Mouse (Mus musculus): ENCODE results near the gene Klhdc7a.

The Klhdc7a gene

DNA sequence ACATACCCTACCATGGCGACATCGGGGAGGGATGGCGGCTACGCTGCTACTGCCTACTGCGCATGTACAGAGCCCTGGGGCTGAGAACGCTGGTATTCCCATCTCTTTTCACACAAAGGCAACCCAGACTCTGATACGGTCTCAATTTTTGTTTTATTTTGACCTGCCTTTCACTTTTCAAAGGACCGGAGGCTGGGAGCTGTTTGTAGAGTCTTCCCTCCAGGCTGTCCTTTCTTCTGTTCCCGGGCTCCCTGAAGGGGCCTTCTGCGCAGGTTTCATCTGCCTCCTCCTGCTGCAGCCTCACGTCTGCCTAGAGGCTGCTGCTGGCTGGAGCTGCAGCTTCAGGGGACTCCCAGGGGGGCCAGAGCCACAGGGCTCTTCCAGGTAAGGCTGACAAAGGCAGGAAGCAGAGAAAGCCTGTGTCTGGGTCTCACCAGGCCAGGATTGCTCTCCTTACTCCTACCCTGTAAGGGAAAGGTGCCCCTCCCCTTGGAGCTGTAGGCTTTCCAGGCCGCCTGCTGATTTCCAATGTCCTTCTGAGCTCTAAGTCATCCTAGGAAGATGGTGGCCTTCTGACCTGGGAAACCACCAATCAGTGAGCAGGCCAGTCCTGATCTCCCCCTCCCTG is 7.6 kb downstream of the Klhdc7a start:
- no peak for DNase-seq

DNA sequence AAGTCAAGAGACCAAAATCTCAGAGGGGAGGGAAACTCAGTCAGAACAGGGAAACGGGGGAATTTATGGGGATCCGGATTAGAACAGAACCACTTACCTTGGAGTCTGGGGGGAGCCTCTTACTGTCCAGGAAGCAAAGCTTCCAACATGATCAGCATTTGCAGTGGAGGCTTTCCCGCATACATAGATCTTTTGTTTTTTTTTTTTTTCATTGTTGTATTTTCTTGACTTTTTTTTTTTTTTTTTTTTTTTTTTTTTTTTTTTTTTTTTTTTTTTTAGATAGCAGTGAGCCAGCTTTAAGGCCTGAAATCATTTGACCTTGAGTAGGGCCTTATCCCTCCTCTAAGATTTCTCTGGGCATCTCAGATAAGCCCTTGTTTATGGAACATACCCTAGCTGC is 8.6 kb downstream of the Klhdc7a start:
- no peak for DNase-seq

DNA sequence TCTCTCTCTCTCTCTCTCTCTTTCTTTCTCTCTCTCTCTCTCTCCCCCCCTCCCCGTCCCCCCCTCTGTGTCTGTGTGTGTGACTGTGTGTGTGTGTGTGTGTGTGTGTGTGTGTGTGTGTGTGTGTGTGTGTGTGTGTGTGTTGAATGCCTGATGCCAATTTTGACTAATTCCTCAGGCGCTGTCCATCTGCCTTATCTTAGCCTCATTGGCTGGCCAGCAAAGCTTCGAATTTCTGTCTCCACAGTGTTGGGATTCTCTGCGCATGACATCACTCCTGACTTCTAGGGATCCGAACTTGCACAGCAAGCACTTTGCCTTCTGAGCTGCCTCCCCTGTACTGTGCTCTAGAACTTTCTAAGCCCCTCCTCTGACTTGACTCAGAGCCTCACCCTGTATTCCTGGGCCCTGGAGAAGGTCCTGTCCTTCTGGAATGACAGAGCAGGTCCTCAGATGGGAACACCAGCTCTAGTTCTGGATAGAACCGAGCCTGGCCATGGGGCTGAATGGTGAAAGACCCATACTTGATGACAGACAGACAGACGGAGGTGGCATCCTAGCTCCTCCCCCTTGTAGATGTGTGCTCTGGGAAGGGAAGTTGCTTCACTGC is 16.8 kb downstream of the Klhdc7a start:
- DNase-seq, result no peak

DNA sequence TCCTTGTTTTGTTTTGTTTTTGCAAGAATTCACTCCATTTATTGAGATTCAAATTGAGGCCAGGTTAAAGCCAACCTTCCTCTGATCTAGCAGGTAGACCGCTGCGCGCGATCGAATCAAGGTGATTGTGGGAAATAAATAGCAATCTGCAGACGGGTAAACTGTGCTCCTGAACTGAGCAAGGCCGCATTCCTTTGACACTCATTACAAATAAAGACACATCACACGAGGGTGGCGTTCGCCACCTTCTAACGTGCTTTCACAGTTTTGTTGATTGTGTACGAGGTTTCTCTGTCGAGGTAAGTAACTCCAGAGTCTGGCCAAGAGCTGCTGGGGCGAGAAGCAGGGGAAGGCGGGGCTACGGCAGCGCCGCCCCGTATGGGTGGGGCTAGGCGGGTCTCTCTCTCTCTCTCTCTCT is 17.4 kb downstream of the Klhdc7a start:
- DNase-seq, result peak; percentile 30 to 44

DNA sequence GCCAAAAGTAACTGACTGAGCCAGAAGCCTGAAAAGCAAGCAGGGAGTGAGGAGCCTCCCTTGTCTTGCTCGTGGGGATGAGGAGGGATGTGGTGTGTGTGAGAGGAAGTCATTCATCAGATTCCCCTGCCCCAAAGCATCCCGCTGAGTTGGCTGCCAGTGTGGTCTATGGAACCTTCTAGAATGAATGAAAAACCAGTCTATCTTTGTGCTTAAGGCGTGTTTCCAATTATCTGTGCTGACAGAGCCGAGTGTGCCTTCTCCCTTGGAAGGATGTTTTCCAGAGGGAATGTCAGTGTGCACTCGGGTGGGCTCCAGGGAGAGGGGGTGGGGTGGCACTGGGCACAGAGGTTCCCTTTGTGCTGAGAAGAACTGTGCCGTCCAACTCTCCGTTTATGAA is 19.2 kb downstream of the Klhdc7a start:
- DNase-seq, result no peak

DNA sequence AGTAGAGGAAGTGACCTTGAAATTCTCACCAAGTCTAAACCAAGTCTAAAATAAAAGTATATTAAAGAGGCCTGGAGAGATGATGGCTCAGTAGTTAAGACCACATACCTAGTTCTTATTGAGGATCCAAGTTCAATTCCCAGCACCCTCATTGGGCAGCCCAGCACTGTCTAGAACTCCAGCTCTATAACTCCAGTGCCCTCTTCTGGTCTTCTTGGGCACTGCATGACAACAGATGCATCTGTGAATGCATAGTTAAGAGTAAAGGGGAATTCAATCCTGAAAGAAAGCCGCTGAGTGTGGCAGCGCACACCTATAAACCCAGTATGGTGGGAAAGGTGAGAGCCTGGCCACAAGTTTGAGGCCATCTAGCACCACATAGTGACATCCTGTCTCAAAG is 20.5 kb downstream of the Klhdc7a start:
- DNase-seq, result no peak

DNA sequence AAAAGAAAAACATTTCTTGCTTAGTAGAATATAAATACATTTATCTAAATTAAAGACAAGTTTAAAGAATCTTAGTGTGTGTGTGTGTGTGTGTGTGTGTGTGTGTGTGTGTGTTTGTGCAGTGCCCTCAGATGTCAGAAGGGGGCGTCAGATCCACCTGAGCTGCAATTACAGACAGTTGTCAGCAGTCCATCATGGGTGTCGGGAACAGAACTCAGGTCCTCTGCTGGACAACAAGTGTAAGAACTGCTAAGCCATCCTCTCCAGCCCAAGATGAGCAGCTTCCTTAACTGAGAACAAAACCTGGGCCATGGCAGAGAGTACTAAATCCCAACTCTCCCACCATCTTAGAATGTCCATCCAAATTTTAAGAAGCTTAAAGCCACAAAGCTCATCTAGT is 26.0 kb downstream of the Klhdc7a start:
- DNase-seq, result no peak

DNA sequence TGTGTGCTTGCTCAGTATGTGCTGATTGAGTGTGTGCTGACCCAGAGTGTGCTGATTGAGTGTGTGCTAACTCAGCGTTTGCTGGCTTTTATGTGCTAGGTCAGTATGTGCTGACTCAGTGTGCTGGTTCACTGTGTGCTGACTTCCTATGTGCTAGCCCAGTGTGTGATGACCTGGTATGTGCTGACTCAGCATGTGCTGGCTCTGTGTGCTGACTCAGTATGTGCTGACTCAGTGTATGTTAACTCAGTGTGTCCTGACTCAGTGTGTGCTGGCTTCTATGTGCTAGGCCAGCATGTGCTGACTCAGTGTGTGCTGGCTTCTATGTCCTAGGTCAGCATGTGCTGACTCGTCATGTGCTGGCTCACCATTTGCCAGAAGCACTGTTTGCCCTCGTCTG is 32.3 kb downstream of the Klhdc7a start:
- DNase-seq, result no peak

DNA sequence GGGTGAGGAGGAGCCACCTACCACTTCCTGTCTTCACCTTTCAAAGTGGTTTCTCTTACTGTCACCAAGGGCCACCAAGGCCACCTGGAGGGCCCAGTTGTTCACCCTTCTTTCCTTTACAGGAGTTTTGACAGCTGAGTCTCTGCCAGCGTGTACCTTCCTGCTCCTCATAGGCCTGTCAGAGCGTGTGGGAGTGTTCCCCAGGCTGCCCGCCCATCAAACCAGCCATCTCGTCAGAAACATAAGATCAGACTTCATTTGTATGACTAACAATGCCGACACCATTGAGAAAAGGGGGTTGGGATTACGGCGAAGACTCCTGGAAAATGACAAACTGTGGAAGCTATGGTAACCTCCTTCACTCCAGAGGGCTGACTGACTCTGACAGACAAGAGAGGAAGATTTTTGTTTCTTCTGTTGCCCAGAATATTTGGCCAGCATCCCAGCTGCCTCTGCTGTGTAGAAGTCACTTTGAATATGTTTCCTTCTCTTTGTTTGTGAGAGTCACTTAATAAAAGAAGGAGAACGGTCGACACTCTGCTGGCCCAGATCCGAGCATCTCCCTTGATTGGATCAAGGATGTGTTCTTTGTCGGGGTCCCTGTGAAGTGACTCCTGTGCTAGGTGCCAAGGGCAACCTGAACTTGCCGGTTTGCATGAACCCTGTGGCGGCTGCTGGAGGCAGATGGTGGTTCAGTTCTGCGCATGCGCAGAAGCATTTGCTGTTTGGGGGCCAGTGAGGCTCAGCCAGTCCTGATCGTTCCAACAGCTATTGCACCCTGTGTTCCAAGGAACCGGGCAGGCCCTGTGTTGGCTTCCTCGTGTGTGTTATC is 34.6 kb downstream of the Klhdc7a start:
- DNase-seq, result no peak

DNA sequence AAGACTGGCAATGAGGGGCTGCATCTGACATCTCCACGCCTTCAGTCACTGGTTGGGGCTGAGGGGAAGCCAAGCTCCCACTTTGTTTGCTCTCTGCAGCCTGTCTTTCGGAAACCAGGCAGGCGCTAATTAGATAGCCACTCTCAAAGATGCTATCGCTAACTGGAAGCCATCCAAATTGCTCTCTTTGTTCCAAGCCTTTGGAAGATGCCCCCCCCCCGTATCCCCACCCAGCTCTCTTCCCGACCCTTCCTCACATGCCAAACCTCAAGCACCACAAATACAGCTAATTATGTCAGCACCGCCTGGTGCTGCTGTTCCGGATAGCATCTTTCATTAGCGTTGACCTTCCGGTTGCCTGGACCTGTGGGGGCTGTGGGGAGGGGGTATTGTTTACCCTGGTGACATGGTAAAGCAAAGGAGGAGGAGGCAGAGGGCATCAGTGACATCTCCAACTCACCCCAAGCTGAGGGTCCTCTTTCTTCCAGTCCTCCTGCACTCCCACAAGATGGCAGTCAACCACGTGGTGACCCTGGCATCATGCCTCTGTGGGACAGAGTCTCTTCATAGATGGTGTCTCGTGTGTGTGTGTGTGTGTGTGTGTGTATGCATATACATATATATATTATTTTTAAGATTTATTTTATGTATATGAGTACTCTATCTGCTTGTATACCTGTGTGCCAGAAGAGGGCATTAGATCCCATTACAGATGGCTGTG is 35.9 kb downstream of the Klhdc7a start:
- no peak for DNase-seq

DNA sequence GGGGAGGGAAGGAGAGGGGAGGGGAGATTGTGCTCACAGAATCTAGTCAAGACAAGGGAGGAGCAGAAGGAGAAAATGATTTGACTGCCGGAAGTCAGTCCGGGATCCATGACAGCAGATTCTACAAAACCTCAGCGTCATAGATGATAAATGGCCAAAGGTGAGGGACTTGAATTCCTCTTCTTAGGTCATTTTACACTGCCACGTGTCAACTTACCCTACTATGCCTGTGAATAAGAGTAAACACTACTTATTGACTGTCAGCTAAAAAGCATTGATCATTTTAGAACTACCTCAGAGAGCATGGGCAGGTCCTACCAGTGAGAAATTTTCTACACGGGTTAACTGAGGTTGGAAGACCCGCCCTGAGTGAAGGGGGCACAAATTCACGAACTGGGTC is 36.9 kb downstream of the Klhdc7a start:
- no peak for DNase-seq

DNA sequence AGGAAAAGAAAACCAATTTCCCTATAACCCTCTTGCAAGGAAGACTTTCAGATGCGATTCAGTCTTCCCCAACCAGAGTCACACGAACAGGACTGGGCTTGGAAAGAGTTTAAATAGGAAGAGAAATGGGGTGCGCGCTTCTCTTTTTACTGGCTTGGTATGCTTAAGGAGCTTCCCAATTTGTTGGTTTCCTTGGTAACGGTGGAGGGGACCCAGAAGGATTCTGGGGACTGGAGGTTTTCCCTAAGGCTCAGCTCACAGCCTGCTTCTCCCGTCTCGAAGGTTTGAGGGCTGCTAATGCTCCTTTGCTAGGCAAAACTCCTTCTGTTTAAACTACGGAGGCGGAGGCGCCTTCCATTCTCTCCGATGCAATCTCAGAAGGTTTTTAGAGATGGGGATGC is 41.7 kb downstream of the Klhdc7a start:
- DNase-seq, result no peak

DNA sequence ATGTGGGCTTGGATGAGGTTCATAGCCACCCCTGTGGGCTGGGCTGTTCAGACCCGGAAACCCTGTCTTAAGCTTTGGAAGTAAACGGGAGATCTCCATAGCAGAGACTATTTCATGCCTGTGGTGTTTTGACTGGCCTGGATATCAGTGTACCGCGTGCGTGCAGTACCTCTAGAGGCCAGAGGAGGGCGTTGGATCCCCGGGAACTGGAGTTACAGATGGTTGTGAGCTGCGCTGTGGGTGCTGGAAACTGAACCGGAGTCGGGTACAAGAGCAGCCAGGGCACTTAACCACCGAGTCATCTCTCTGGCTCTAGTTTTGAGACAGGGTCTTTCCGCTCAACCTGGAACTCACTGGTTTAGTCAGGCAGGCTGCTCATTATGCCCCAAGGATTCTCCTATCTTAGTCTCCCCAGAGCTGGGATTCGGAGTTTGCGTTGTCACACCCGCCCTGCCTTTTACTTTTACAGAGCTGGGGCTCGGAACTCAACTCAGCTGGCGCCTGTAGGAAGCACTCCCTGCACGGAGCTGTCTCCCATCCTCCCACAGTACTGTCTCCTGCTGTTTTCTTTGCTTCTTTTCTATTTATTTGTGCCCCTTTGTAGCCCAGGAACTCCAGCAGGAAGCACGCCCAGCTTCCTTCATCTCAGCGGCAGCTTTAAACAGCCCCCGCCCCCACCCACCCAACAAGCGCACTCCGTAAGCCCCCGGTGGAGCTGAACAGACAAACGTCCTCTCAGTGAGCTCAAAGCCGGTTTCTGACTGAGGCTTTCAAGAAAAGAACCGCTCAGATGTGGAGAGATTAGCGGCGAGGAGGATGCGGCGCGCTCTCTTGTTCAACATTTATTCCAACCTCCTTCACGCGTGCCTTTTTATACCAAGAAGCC is 42.3 kb downstream of the Klhdc7a start:
- DNase-seq, result no peak

DNA sequence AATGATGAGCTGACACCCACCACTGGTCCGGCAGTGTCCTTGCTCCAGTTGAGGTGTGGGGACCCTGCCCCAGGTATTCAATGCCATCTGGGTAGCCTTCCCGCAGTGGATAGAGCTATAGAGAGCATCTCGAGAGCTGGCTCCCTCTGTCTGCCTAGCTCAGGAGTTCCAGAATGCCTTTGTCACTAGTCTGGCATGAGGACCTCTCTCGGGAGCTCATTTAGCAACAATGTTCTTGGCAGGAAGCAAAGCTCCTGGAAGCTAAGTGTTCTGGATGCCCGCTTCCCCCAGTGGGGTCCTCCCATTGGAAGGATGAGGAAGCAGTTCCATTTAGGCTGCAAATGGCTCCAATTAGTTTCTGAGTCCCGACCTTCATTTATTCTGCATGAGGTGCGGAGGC is 51.1 kb downstream of the Klhdc7a start:
- no peak for DNase-seq

Data from lung, adult 18-20 months (tissue).